Mouse (Mus musculus) naive thymus-derived CD4-positive, alpha-beta T cell, adult 5 months (primary cell): ENCODE measurements around the gene Slc1a1. TPM values are rescaled to one million over a fixed set of nuclear protein-coding genes. Genes with fewer than 3 reads are reported as not detected.

Source experiments
- polyA plus RNA-seq: library from polyadenylated mRNA; unstranded; fragments of 100-300 nt; shearing (Covaris generic); gene quantifications from one replicate; pipeline ENCODE4 v1.2.1, GENCODE M21; 2017

Gene Slc1a1
- polyA plus RNA-seq = not detected

GRCm38 (mm10) chr19:28834798-28835499, at the start of gene Slc1a1:
TSS of gene Slc1a1 (plus strand) at chr19:28835049.

Other genes starting within 250 kb of the Slc1a1 start
- gene Glis3, start 155.0 kb upstream of the Slc1a1 start, polyA plus RNA-seq = 2.5 TPM
- 14.1 TPM for gene Plpp6, start 128.9 kb downstream of the Slc1a1 start, polyA plus RNA-seq
- not detected for gene 4430402I18Rik, start 132.8 kb downstream of the Slc1a1 start, polyA plus RNA-seq
- 57.6 TPM for gene Cdc37l1, start 155.3 kb downstream of the Slc1a1 start, polyA plus RNA-seq
- 25.7 TPM for gene Ak3, start 212.9 kb downstream of the Slc1a1 start, polyA plus RNA-seq